Mouse (Mus musculus): ENCODE measurements at regions not wholly inside any gene's neighbourhood (a gene's known extent, or its start where the extent isn't known, plus 50 kb on each side); places are given as distances from the start of the nearest gene placed in this dataset.

DNA sequence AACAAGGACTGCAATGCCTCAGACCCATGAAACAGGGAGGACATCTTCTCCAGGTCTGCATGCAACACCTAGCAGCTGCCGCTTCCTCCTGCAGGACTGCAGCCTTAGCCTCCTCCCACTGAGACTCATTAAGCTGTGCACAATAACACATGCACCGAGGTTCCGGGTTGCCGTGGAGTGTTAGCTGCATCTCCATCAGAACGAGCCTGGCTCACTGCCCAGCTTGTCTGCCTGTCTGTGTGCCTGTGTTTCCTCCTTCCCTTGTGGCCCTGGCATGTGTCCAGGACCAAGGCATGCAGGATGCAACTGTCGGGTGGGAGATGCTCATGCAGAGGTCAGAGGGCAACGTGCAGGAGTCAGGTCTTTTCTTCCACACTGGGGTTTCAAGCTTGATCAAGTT, 131.4 kb upstream of the Zfp618 start:
- no peak overlapping the region for H3K27ac ChIP-seq (replicated peaks; ENCODE audit: low read depth, low read length)
- 0 out of 2 replicates have a peak, but pooled peaks cover 2% of the 10 kb centered on the region for H3K4me1 ChIP-seq (ENCODE audit: control insufficient read depth, insufficient read depth, low read length)
- no peak for ATAC-seq (replicated peaks; ENCODE audit: insufficient number of reproducible peaks, low FRiP score, low TSS enrichment, low read depth)
- H3K9ac ChIP-seq (replicated peaks; ENCODE audit: low read length) = no peak overlapping the region
- H3K27me3 ChIP-seq (ENCODE audit: control insufficient read depth, insufficient read depth, low read length) = no peaks in the 10 kb centered on the region
- 28% methylated on average over 7 of the region's 7 CpGs for WGBS
- no peaks in the 10 kb centered on the region for H3K36me3 ChIP-seq (replicated peaks; ENCODE audit: control insufficient read depth, insufficient read depth, low read depth, low read length)
- H3K9me3 ChIP-seq (replicated peaks; ENCODE audit: control insufficient read depth, low read length) = no peaks in the 10 kb centered on the region
- no peak overlapping the region for H3K4me3 ChIP-seq (ENCODE audit: low read depth, low read length)
- no peak overlapping the region for H3K4me2 ChIP-seq (ENCODE audit: low read depth, low read length)
- DNase-seq (ENCODE audit: low spot score) = no peak

DNA sequence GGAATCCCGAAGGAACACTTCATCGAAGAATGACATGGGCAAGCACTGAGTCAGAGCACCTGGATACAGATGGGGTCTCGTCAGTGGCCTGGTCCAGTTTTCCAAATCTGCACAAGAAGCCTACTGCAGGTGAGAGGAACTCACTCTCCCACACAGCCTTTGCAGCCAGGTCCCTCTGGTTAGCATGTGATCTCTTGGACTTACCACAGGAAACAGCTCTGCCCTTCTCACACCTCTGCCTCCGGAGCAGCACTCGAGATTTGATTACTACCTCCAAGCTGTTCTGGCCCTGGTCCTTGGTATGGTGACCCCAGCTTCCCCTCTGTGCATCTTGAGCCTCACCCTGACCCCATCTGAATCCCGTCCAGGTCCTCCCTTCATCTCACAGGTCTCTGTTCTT, 128.5 kb upstream of the Zfp618 start:
- Histone ChIP-seq H3K4me1 (ENCODE audit: control insufficient read depth, insufficient read depth, low read length) (0 out of 2 replicates have a peak, but pooled peaks cover 2% of the 10 kb centered on the region), H3K27ac (replicated peaks; ENCODE audit: low read depth, low read length) (no peak overlapping the region), H3K9ac (replicated peaks; ENCODE audit: low read length) (no peak overlapping the region), H3K4me3 (ENCODE audit: low read depth, low read length) (no peak overlapping the region), H3K4me2 (ENCODE audit: low read depth, low read length) (no peak overlapping the region), H3K36me3 (replicated peaks; ENCODE audit: control insufficient read depth, insufficient read depth, low read depth, low read length) (no peaks in the 10 kb centered on the region), H3K27me3 (ENCODE audit: control insufficient read depth, insufficient read depth, low read length) (no peaks in the 10 kb centered on the region), H3K9me3 (replicated peaks; ENCODE audit: control insufficient read depth, low read length) (no peaks in the 10 kb centered on the region)
- no peak for DNase-seq (ENCODE audit: low spot score)
- WGBS = 58% methylated on average over 6 of the region's 6 CpGs
- no peak for ATAC-seq (replicated peaks; ENCODE audit: insufficient number of reproducible peaks, low FRiP score, low TSS enrichment, low read depth)

DNA sequence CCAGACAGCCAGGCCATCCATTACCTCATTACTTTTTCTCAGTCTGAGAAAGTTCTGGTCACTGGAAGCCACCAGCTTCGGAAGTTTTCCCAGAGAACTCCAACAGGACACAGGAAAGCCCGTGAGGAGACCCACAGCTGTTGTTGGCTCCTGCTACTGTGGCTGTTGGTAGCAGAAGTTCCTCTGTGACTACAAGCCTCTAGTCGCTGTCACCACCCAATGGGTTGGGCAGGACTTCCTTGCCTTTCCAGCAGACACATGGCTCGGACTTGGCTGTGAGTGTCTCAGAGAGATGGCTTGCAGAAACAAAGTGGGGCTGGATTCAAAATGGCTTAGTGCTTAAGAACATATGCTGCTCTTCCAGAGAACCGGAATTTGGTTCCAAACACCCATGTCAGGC, 114.8 kb upstream of the Zfp618 start:
- Histone ChIP-seq H3K4me1 (ENCODE audit: control insufficient read depth, insufficient read depth, low read length) (no peaks in the 10 kb centered on the region), H3K9me3 (replicated peaks; ENCODE audit: control insufficient read depth, low read length) (no peaks in the 10 kb centered on the region), H3K27me3 (ENCODE audit: control insufficient read depth, insufficient read depth, low read length) (no peaks in the 10 kb centered on the region), H3K36me3 (replicated peaks; ENCODE audit: control insufficient read depth, insufficient read depth, low read depth, low read length) (no peaks in the 10 kb centered on the region), H3K27ac (replicated peaks; ENCODE audit: low read depth, low read length) (no peak overlapping the region), H3K4me2 (ENCODE audit: low read depth, low read length) (no peak overlapping the region), H3K9ac (replicated peaks; ENCODE audit: low read length) (no peak overlapping the region), H3K4me3 (ENCODE audit: low read depth, low read length) (no peak overlapping the region)
- ATAC-seq (replicated peaks; ENCODE audit: insufficient number of reproducible peaks, low FRiP score, low TSS enrichment, low read depth) (no peak), DNase-seq (ENCODE audit: low spot score) (no peak)
- WGBS = 85% methylated on average over 5 of the region's 5 CpGs

DNA sequence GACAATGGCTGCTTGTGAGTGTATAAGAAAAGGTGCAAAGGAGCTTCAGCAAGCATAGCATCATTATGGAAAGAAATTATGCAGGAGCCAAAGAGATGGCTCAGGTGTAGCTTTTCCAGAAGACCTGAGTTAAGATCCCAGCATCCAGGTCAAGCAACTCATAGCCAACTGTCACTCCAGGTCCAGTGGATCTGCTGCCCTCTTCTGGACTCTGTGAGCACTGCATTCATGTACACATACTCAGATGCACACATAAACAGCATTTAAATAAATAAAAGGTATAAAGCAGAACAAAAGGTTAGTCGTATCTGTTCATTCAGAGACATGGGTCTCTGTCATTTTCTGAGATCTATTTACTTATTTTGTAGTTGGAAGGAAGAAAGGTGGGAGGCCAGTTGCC, 112.0 kb upstream of the Zfp618 start:
- Histone ChIP-seq H3K9ac (replicated peaks; ENCODE audit: low read length) (no peak overlapping the region), H3K4me2 (ENCODE audit: low read depth, low read length) (no peak overlapping the region), H3K36me3 (replicated peaks; ENCODE audit: control insufficient read depth, insufficient read depth, low read depth, low read length) (no peaks in the 10 kb centered on the region), H3K4me3 (ENCODE audit: low read depth, low read length) (no peak overlapping the region), H3K9me3 (replicated peaks; ENCODE audit: control insufficient read depth, low read length) (no peaks in the 10 kb centered on the region), H3K27me3 (ENCODE audit: control insufficient read depth, insufficient read depth, low read length) (no peaks in the 10 kb centered on the region), H3K4me1 (ENCODE audit: control insufficient read depth, insufficient read depth, low read length) (no peaks in the 10 kb centered on the region), H3K27ac (replicated peaks; ENCODE audit: low read depth, low read length) (no peak overlapping the region)
- ATAC-seq (replicated peaks; ENCODE audit: insufficient number of reproducible peaks, low FRiP score, low TSS enrichment, low read depth) = no peak
- DNase-seq (ENCODE audit: low spot score) = no peak
- WGBS = 92% methylated on average over 1 of the region's 1 CpGs

DNA sequence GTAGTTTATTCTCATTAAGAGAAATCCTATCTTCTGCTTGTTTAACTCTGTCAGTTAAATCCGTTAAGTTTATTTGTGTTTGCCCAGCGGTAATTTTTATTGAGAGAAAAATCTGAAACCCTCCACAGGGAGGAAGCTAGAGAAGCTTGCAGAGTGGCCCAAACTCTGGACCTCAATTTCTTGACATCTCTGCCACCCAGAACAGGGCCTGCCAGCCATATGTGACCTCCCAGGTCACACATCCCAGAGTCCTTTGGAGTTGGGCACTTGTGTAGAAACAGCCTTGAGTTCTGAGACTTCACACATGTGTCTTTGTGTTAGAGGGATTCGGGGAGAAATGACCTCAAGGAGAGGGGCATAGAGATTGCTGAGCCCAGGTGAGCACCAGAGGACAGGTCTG, 109.0 kb upstream of the Zfp618 start:
- ATAC-seq (replicated peaks; ENCODE audit: insufficient number of reproducible peaks, low FRiP score, low TSS enrichment, low read depth) (peak; percentile 70; the same call in 1 of the 2 replicates), DNase-seq (ENCODE audit: low spot score) (peak; percentile 59)
- Histone ChIP-seq H3K9ac (replicated peaks; ENCODE audit: low read length) (no peak overlapping the region), H3K27me3 (ENCODE audit: control insufficient read depth, insufficient read depth, low read length) (no peaks in the 10 kb centered on the region), H3K9me3 (replicated peaks; ENCODE audit: control insufficient read depth, low read length) (no peaks in the 10 kb centered on the region), H3K36me3 (replicated peaks; ENCODE audit: control insufficient read depth, insufficient read depth, low read depth, low read length) (no peaks in the 10 kb centered on the region), H3K4me1 (ENCODE audit: control insufficient read depth, insufficient read depth, low read length) (no peaks in the 10 kb centered on the region), H3K4me3 (ENCODE audit: low read depth, low read length) (no peak overlapping the region), H3K4me2 (ENCODE audit: low read depth, low read length) (no peak overlapping the region), H3K27ac (replicated peaks; ENCODE audit: low read depth, low read length) (no peak overlapping the region)
- WGBS = 37% methylated on average over 3 of the region's 3 CpGs

DNA sequence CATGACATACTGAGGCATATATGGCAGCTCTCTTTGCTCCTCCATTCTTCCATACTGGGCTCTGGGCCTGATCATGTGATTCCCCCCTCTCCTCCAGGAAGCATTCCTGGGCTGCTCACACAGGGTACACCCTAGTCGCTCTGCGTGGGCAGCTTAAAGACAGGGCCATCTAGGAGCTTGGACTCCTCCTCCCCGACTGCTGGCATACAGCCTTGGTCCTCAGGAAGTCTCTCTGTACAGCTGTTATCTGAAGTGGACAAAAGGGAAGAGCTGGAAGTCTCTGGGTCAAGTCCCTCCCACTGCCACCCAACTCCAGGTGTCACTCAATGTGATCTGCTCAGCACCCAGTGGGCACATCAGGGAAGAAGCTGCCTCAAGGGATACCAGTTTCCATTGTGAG, 102.6 kb upstream of the Zfp618 start:
- Histone ChIP-seq H3K4me2 (ENCODE audit: low read depth, low read length) (no peak overlapping the region), H3K4me1 (ENCODE audit: control insufficient read depth, insufficient read depth, low read length) (no peaks in the 10 kb centered on the region), H3K9me3 (replicated peaks; ENCODE audit: control insufficient read depth, low read length) (no peaks in the 10 kb centered on the region), H3K4me3 (ENCODE audit: low read depth, low read length) (no peak overlapping the region), H3K27ac (replicated peaks; ENCODE audit: low read depth, low read length) (no peak overlapping the region), H3K36me3 (replicated peaks; ENCODE audit: control insufficient read depth, insufficient read depth, low read depth, low read length) (no peaks in the 10 kb centered on the region), H3K9ac (replicated peaks; ENCODE audit: low read length) (no peak overlapping the region), H3K27me3 (ENCODE audit: control insufficient read depth, insufficient read depth, low read length) (no peaks in the 10 kb centered on the region)
- no peak for DNase-seq (ENCODE audit: low spot score)
- WGBS = 91% methylated on average over 3 of the region's 3 CpGs
- no peak for ATAC-seq (replicated peaks; ENCODE audit: insufficient number of reproducible peaks, low FRiP score, low TSS enrichment, low read depth)

DNA sequence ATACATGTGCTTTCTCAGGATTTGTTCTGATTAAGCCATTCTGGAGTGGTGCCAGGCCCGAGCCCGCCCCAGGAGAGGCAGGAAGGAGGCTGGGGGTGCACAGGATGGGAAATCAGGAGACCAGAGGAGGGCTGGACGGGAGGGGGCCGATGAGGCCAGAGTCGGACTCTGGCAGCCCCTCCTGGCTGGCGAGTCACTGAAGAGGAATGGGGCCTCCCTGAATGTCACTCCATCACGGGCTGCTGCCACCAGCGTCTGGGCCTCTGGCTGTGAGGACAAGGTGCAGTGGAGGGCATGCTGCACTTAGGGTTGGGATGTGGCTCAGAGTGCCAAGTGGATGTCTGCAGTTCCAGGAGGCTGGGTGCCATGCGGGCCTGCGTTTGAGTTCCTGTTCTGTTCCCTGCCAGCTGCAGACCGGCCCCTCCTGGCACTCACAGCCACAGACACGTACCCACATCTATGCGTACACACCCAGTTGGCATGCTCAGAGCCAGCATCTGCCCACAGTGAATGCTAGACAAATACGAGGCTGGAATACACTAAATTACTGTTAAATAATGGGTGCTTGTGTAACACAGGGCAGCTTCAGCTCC, 94.9 kb upstream of the Zfp618 start:
- Histone ChIP-seq H3K9me3 (replicated peaks; ENCODE audit: control insufficient read depth, low read length) (no peaks in the 10 kb centered on the region), H3K9ac (replicated peaks; ENCODE audit: low read length) (no peak overlapping the region), H3K27me3 (ENCODE audit: control insufficient read depth, insufficient read depth, low read length) (no peaks in the 10 kb centered on the region), H3K4me1 (ENCODE audit: control insufficient read depth, insufficient read depth, low read length) (no peaks in the 10 kb centered on the region), H3K4me3 (ENCODE audit: low read depth, low read length) (no peak overlapping the region), H3K4me2 (ENCODE audit: low read depth, low read length) (no peak overlapping the region), H3K36me3 (replicated peaks; ENCODE audit: control insufficient read depth, insufficient read depth, low read depth, low read length) (no peaks in the 10 kb centered on the region), H3K27ac (replicated peaks; ENCODE audit: low read depth, low read length) (no peak overlapping the region)
- DNase-seq (ENCODE audit: low spot score) = no peak
- WGBS = 77% methylated on average over 14 of the region's 14 CpGs
- ATAC-seq (replicated peaks; ENCODE audit: insufficient number of reproducible peaks, low FRiP score, low TSS enrichment, low read depth) = no peak

DNA sequence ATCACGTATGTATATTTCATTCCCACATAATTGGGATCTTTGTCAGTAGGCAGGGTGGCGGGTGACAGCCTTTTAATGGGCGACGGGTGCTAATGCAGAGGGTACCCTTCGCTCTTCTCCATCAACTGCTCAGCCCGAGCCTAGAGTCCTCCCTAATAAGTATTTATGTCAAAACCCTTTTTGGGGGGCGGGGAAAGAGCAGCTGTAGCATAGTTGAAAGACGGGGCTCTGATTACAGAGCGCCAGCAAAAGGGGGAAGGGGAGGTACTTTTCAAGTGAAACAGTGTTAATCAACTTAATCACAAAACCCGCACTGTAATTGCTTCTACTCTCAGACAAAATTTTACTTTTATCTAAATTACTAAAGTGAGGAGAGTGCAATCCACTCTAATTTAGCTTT, 92.8 kb upstream of the Zfp618 start:
- no peak overlapping the region for H3K4me2 ChIP-seq (ENCODE audit: low read depth, low read length)
- no peak overlapping the region for H3K27ac ChIP-seq (replicated peaks; ENCODE audit: low read depth, low read length)
- ATAC-seq (replicated peaks; ENCODE audit: insufficient number of reproducible peaks, low FRiP score, low TSS enrichment, low read depth) (no peak), DNase-seq (ENCODE audit: low spot score) (no peak)
- H3K9ac ChIP-seq (replicated peaks; ENCODE audit: low read length) = no peak overlapping the region
- no peaks in the 10 kb centered on the region for H3K9me3 ChIP-seq (replicated peaks; ENCODE audit: control insufficient read depth, low read length)
- no peaks in the 10 kb centered on the region for H3K36me3 ChIP-seq (replicated peaks; ENCODE audit: control insufficient read depth, insufficient read depth, low read depth, low read length)
- H3K4me1 ChIP-seq (ENCODE audit: control insufficient read depth, insufficient read depth, low read length) = no peaks in the 10 kb centered on the region
- H3K27me3 ChIP-seq (ENCODE audit: control insufficient read depth, insufficient read depth, low read length) = no peaks in the 10 kb centered on the region
- no peak overlapping the region for H3K4me3 ChIP-seq (ENCODE audit: low read depth, low read length)
- 80% methylated on average over 10 of the region's 10 CpGs for WGBS

All from embryonic facial prominence, embryonic 11.5 days (tissue).